Mouse (Mus musculus) liver, embryonic 13.5 days (tissue): Measurements from ENCODE around the gene B3gnt6. TPM values are rescaled to one million over a fixed set of nuclear protein-coding genes. Genes with fewer than 3 reads are reported as not detected.

Experiments used
- ATAC-seq: fragments of 200-750 bp; cut with Nextera tagmentation; 2 replicates; pipeline ENCODE4 v1.8.0; 2017; ENCODE audit warnings: low read depth, mild to moderate bottlenecking, moderate number of reproducible peaks, moderate library complexity
- DNase-seq: peaks from one replicate; pipeline ENCODE4 v3.0.0; 2022
- H3K27ac ChIP-seq: fragments of 300-500 bp; sonication (generic); 2 replicates; pipeline ENCODE4 v1.5.1; 2015; ENCODE audit warnings: moderate library complexity, mild to moderate bottlenecking, inconsistent platforms
- H3K27me3 ChIP-seq: fragments of 300-500 bp; sonication (generic); 2 replicates; pipeline ENCODE4 v1.6.1; 2015; ENCODE audit warnings: mild to moderate bottlenecking, inconsistent platforms
- H3K36me3 ChIP-seq: fragments of 300-500 bp; sonication (generic); 2 replicates; pipeline ENCODE4 v1.6.1; 2015; ENCODE audit warnings: mild to moderate bottlenecking, inconsistent platforms
- H3K4me1 ChIP-seq: fragments of 300-500 bp; sonication (generic); replicated peaks from 2 replicates; pipeline ENCODE4 v1.6.1; 2015; ENCODE audit warnings: inconsistent platforms
- H3K4me2 ChIP-seq: fragments of 300-500 bp; sonication (generic); 2 replicates; pipeline ENCODE4 v1.6.1; 2015; ENCODE audit warnings: inconsistent platforms, mild to moderate bottlenecking, moderate library complexity
- H3K4me3 ChIP-seq: fragments of 300-500 bp; sonication (generic); replicated peaks from 2 replicates; pipeline ENCODE4 v1.5.1; 2015; ENCODE audit warnings: mild to moderate bottlenecking, inconsistent platforms
- H3K9ac ChIP-seq: fragments of 300-500 bp; sonication (generic); 2 replicates; pipeline ENCODE4 v1.6.1; 2015; ENCODE audit warnings: mild to moderate bottlenecking, inconsistent platforms
- H3K9me3 ChIP-seq: fragments of 300-500 bp; sonication (generic); replicated peaks from 2 replicates; pipeline ENCODE4 v1.6.1; 2016; ENCODE audit warnings: inconsistent platforms
- WGBS: fragments of 180-500 bp; shearing (Covaris S2); methylation state at CpG from one replicate; pipeline ENCODE4 v1.1.7; 2015; ENCODE audit not compliant: insufficient replicate concordance; 5-methylcytosine and 5-hydroxymethylcytosine counted together
- polyA plus RNA-seq: library from polyadenylated mRNA; unstranded; fragments of >200 nt; fragmentation: Nextera tagmentation; extraction: Ambion mirVana; gene quantifications from 2 replicates; pipeline ENCODE4 v1.2.1, GENCODE M21; 2015

Gene B3gnt6
- not detected in 2 replicates for polyA plus RNA-seq

DNA sequence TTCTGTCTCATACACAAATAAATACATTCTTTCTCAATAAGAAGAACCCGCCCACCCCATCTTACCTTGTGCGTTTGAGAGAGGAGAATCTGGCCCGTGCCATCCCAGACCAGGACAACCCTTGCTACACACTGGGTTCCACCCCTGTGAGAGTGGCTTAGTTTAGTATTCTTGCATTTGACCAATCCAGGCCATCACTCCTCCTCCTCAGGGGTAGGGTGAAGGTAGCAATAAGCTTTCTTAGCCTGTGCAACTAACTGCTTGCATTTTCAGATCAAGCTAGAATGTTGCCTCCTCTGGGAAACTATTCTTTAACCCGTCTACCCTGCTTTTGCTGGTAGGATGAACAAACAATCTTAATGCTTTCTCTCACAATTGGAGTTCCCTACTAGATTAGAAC, at the start of gene B3gnt6:
B3gnt6 (minus strand) TSS at position 101 of the 400 bp plus-strand sequence.
- Histone ChIP-seq H3K36me3 (no peaks in the 10 kb centered on the region), H3K27ac (no peak within 1 kb of the TSS), H3K27me3 (peaks cover 41% of the 10 kb centered on the region), H3K4me1 (peaks cover 2% of the 10 kb centered on the region), H3K4me3 (no peak within 1 kb of the TSS), H3K4me2 (no peak within 1 kb of the TSS), H3K9ac (no peak within 1 kb of the TSS), H3K9me3 (no peaks in the 10 kb centered on the region)
- 66% methylated on average over 4 of the region's 4 CpGs for WGBS
- ATAC-seq (no peak), DNase-seq (no peak)

- no peak overlapping the region for H3K4me2 ChIP-seq
- WGBS: 82% methylated on average over 3 of the region's 3 CpGs
These were observed 37.5 kb upstream of the B3gnt6 start for GRCm38 (mm10) chr7:98236686-98237359.

DNA sequence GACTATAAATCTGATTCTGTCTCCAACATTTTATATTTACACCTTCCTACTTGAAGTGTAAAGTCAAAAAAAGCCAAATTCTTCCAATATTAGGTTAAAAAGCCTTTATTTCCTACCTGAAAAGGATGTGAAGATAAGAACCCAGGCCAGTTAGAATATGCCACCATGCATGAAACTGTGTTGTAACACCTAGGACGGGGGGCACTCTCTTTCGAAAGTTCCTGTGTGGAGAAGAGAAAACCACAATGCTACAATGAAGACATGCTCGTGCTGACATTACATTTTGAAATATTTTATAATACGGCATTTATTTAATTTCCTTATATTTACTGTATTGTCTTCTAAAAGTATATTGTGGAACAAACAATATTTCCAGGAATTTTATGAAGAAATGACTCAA, 24.5 kb upstream of the B3gnt6 start:
- no peak overlapping the region for H3K4me3 ChIP-seq
- H3K4me1 ChIP-seq: no peaks in the 10 kb centered on the region
- no peaks in the 10 kb centered on the region for H3K27me3 ChIP-seq
- DNase-seq: no peak
- no peak overlapping the region for H3K27ac ChIP-seq
- H3K9me3 ChIP-seq: no peaks in the 10 kb centered on the region
- no peak for ATAC-seq
- 71% methylated on average over 4 of the region's 4 CpGs for WGBS
- H3K4me2 ChIP-seq: no peak overlapping the region
- 0 out of 2 replicates have a peak, but pooled peaks cover 3% of the 10 kb centered on the region for H3K36me3 ChIP-seq
- no peak overlapping the region for H3K9ac ChIP-seq

More at GRCm38 (mm10) chr7:98236686-98237359, 37.5 kb upstream of the B3gnt6 start:
- Histone ChIP-seq H3K4me3 (no peak overlapping the region), H3K27ac (no peak overlapping the region), H3K27me3 (no peaks in the 10 kb centered on the region), H3K4me1 (no peaks in the 10 kb centered on the region), H3K9me3 (no peaks in the 10 kb centered on the region), H3K9ac (no peak overlapping the region), H3K36me3 (no peaks in the 10 kb centered on the region)
- ATAC-seq: no peak
- no peak for DNase-seq

- Histone ChIP-seq H3K27ac (no peak overlapping the region), H3K9me3 (no peaks in the 10 kb centered on the region), H3K36me3 (peaks cover 7% of the 10 kb centered on the region), H3K4me2 (no peak overlapping the region), H3K4me3 (no peak overlapping the region), H3K9ac (no peak overlapping the region), H3K4me1 (no peaks in the 10 kb centered on the region), H3K27me3 (no peaks in the 10 kb centered on the region)
- no peak for DNase-seq
- ATAC-seq: no peak
These were observed 17.4 kb upstream of the B3gnt6 start for GRCm38 (mm10) chr7:98216713-98217112.

- H3K36me3 ChIP-seq: no peaks in the 10 kb centered on the region
- H3K9ac ChIP-seq: no peak overlapping the region
- 0 out of 2 replicates have a peak, but pooled peaks cover 7% of the 10 kb centered on the region for H3K27me3 ChIP-seq
- no peaks in the 10 kb centered on the region for H3K4me1 ChIP-seq
- no peak overlapping the region for H3K4me3 ChIP-seq
- no peaks in the 10 kb centered on the region for H3K9me3 ChIP-seq
- ATAC-seq (no peak), DNase-seq (no peak)
- WGBS: 68% methylated on average over 4 of the region's 4 CpGs
- no peak overlapping the region for H3K27ac ChIP-seq
- no peak overlapping the region for H3K4me2 ChIP-seq
These were observed 3.7 kb upstream of the B3gnt6 start for GRCm38 (mm10) chr7:98202946-98203345.

DNA sequence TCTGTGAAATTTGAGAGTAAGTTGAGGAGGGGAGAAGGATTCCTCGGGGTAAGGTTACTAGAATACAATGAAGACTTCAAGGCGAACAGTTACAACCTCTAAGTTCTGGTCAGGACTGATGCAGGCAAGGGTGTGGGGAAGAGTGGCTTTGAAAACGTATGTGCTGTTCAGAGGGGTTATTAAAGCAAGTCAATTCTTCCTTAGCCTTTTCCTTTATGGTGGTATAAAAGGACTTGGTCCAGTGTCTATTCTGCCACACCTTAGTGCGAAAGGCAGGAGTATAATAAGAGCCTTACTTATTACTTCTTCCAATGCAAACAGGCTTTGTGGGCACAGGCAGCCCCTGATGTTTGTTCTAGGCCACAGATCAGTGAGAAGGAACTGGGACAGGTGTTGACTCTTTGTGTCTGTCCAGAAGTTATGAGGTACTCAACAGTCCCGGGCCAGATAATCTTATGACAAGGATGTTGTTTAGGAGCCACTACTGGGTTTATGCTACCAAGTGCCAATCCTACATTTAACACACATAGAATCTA, 2.3 kb upstream of the B3gnt6 start:
- DNase-seq (no peak), ATAC-seq (no peak)

DNA sequence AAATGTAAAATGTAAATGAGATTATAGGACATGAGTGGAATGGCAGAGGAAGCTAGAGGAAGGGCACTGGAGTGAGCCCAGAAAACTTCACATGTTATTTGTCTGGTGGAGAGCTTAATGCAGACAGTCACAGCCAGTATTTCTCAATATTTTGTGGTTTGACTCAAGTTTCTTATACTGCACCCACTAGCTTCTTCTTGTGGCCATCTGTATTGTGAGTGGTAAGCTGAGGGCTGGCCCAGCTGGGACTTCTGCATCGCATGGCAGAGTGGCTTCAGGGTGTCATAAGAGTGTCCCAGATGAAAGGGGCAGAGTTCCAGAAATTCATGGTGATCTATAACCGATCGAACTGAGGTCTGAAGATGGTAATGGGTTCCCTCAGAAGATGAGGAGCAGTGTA, 1.1 kb upstream of the B3gnt6 start:
- 73% methylated on average over 3 of the region's 3 CpGs for WGBS
- H3K9me3 ChIP-seq: no peaks in the 10 kb centered on the region

More for the DNA sequence above, 2.3 kb upstream of the B3gnt6 start:
- Histone ChIP-seq H3K9ac (no peak overlapping the region), H3K27ac (no peak overlapping the region), H3K4me3 (no peak overlapping the region), H3K36me3 (no peaks in the 10 kb centered on the region), H3K4me1 (no peaks in the 10 kb centered on the region), H3K4me2 (no peak overlapping the region), H3K9me3 (no peaks in the 10 kb centered on the region), H3K27me3 (peaks cover 20% of the 10 kb centered on the region)
- 64% methylated on average over 5 of the region's 5 CpGs for WGBS

GRCm38 (mm10) chr7:98195151-98195801, 4.0 kb downstream of the B3gnt6 start:
- Histone ChIP-seq H3K27me3 (peaks cover 70% of the 10 kb centered on the region), H3K9me3 (no peaks in the 10 kb centered on the region), H3K4me2 (no peak overlapping the region), H3K36me3 (no peaks in the 10 kb centered on the region), H3K4me3 (no peak overlapping the region), H3K9ac (no peak overlapping the region), H3K27ac (no peak overlapping the region), H3K4me1 (peaks cover 16% of the 10 kb centered on the region)
- WGBS: 27% methylated on average over 10 of the region's 10 CpGs
- ATAC-seq (no peak), DNase-seq (no peak)

More for the DNA sequence above, 1.1 kb upstream of the B3gnt6 start:
- Histone ChIP-seq H3K4me2 (no peak overlapping the region), H3K36me3 (no peaks in the 10 kb centered on the region), H3K4me1 (no peaks in the 10 kb centered on the region), H3K27me3 (peaks cover 31% of the 10 kb centered on the region), H3K4me3 (no peak overlapping the region), H3K9ac (no peak overlapping the region), H3K27ac (no peak overlapping the region)
- DNase-seq (no peak), ATAC-seq (no peak)

- Histone ChIP-seq H3K9me3 (no peaks in the 10 kb centered on the region), H3K36me3 (no peaks in the 10 kb centered on the region), H3K9ac (no peak overlapping the region), H3K4me3 (peak overlapping the region; percentile 47), H3K27ac (no peak overlapping the region), H3K4me2 (peak overlapping the region; percentile 61), H3K4me1 (peaks cover 27% of the 10 kb centered on the region), H3K27me3 (peaks cover 70% of the 10 kb centered on the region)
- no peak for DNase-seq
- WGBS: 2% methylated on average over 61 of the region's 61 CpGs
- peak; percentile 17; the same call in 1 of the 2 replicates for ATAC-seq
These were observed 5.1 kb downstream of the B3gnt6 start for GRCm38 (mm10) chr7:98194026-98194792.

- peaks cover 66% of the 10 kb centered on the region for H3K27me3 ChIP-seq
- DNase-seq (no peak), ATAC-seq (peak; percentile 10; the same call in 1 of the 2 replicates)
- no peaks in the 10 kb centered on the region for H3K9me3 ChIP-seq
- H3K36me3 ChIP-seq: no peaks in the 10 kb centered on the region
- H3K4me3 ChIP-seq: peak overlapping the region; percentile 47
- peak overlapping the region; percentile 61 for H3K4me2 ChIP-seq
- H3K4me1 ChIP-seq: peaks cover 31% of the 10 kb centered on the region
- no peak overlapping the region for H3K27ac ChIP-seq
- H3K9ac ChIP-seq: no peak overlapping the region
- 5% methylated on average over 36 of the region's 36 CpGs for WGBS
These were observed 5.7 kb downstream of the B3gnt6 start for GRCm38 (mm10) chr7:98193515-98194025.
